ENCODE assay signal across 8 mouse cellular contexts in the genomic region with DNA sequence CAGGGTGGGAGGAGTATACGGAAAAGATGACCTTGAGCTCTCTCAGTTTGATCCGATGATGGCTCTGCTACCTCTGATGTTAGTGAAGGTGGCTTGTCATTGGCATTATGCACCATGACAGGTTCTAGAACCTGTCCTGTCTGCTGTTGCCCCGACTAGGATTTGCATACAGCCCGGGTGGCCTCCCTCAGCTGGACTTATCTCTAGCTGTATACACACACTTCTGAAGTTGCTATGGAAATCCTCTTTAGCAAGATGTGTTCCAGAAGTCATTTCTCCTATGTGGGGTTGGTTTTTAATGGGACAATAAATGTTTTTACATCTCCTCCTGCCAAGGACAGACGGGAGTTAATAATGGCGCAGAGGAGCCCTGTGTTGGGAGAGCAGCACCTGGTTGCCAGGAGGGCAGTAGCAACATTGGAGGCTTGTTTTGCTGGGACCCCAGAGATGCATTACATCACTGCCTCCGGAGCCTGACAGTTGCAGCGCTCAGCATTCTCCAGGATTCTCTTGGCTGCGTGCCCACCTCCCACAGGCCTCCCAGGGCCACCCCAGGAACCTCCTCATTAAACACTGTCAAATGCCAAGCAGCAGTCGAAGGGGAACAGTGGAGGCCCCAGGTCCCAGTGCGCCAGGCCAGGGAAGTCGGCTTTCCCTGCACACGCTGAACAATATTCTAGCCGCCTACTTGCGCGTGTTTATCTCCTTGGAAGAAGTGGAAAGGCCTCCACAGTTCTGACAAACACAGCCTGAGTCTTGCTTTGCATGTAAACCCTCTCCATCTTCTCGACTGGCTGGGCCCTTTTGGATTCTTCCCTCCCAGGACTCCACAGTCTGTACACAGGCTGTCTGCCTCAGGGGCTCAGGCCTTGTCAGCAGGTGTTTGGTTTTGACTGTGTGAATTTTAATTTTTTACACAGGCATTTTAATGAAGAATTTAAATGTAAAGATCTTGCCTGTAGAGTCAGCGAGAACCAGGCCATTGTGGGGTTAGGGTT.
A peak's percentile ranks its signal among the peaks of the same experiment; 100 is the strongest.
DNase-seq lines count a peak whose midpoint lies in the region; ATAC-seq lines count a peak whose summit lies in the region.

No protein-coding gene starts in this region.

- H3K36me3 ChIP-seq in forebrain, embryonic 11.5 days (ENCODE audit: control insufficient read depth, insufficient read depth, low read length): no peaks in the 10 kb centered on the region
- H3K36me3 ChIP-seq in heart, embryonic 16.5 days (ENCODE audit: control insufficient read depth, insufficient read depth): no peaks in the 10 kb centered on the region
- no peaks in the 10 kb centered on the region for H3K36me3 ChIP-seq in limb, embryonic 15.5 days

- WGBS in forebrain, embryonic 11.5 days: 64% methylated on average over 18 of the region's 18 CpGs
- 22% methylated on average over 18 of the region's 18 CpGs for WGBS in heart, embryonic 16.5 days
- 22% methylated on average over 18 of the region's 18 CpGs for WGBS in limb, embryonic 15.5 days

- no peaks in the 10 kb centered on the region for H3K27me3 ChIP-seq in forebrain, embryonic 11.5 days (ENCODE audit: control insufficient read depth, insufficient read depth, low read length)
- no peaks in the 10 kb centered on the region for H3K27me3 ChIP-seq in heart, embryonic 16.5 days (ENCODE audit: control insufficient read depth, insufficient read depth, low read length)
- H3K27me3 ChIP-seq in limb, embryonic 15.5 days: no peaks in the 10 kb centered on the region

- peak overlapping the region; percentile 58 for H3K27ac ChIP-seq in forebrain, embryonic 11.5 days (ENCODE audit: low read depth, low read length)
- peak overlapping the region; percentile 49; the same call in 1 of the 2 replicates for H3K27ac ChIP-seq in heart, embryonic 16.5 days (ENCODE audit: low read length)
- H3K27ac ChIP-seq in limb, embryonic 15.5 days: peak overlapping the region; percentile 39

- peak; percentile 81 for ATAC-seq in forebrain, embryonic 11.5 days (replicated peaks; ENCODE audit: low FRiP score)
- ATAC-seq in heart, embryonic 16.5 days (replicated peaks; ENCODE audit: extremely low read depth, insufficient read depth, low FRiP score): peak; percentile 83
- ATAC-seq in limb, embryonic 15.5 days (ENCODE audit: insufficient number of reproducible peaks, low FRiP score, low TSS enrichment, low read depth): peak; percentile 69
- no peak for ATAC-seq in megakaryocyte-erythroid progenitor cell, adult 5-6 weeks (replicated peaks; ENCODE audit: low FRiP score, low TSS enrichment, poor library complexity, severe bottlenecking)

- no peak overlapping the region for H3K4me2 ChIP-seq in forebrain, embryonic 11.5 days (ENCODE audit: low read depth, low read length, severe bottlenecking)
- no peak overlapping the region for H3K4me2 ChIP-seq in heart, embryonic 16.5 days (ENCODE audit: low read depth, low read length)
- no peak overlapping the region for H3K4me2 ChIP-seq in limb, embryonic 15.5 days

- no peak overlapping the region for H3K9ac ChIP-seq in forebrain, embryonic 11.5 days (ENCODE audit: low read length)
- no peak overlapping the region for H3K9ac ChIP-seq in heart, embryonic 16.5 days (ENCODE audit: low read length)
- no peak overlapping the region for H3K9ac ChIP-seq in limb, embryonic 15.5 days

- no peaks in the 10 kb centered on the region for H3K9me3 ChIP-seq in forebrain, embryonic 11.5 days (ENCODE audit: control insufficient read depth, low read length)
- no peaks in the 10 kb centered on the region for H3K9me3 ChIP-seq in heart, embryonic 16.5 days (replicated peaks; ENCODE audit: control insufficient read depth, low read length)
- no peaks in the 10 kb centered on the region for H3K9me3 ChIP-seq in limb, embryonic 15.5 days

- no peak overlapping the region for H3K4me3 ChIP-seq in forebrain, embryonic 11.5 days (ENCODE audit: low read depth, low read length)
- H3K4me3 ChIP-seq in heart, embryonic 16.5 days (ENCODE audit: low read length): no peak overlapping the region
- no peak overlapping the region for H3K4me3 ChIP-seq in limb, embryonic 15.5 days

- peak; percentile 59 for DNase-seq in embryo, embryonic 11 days
- no peak for DNase-seq in embryo, embryonic 9.5 days (ENCODE audit: extremely low spot score)
- DNase-seq in forebrain, embryonic 11.5 days (ENCODE audit: low spot score): peak; percentile 81
- DNase-seq in kidney, postnatal 10 days: peak; percentile 93
- DNase-seq in ovary, postnatal 36 days (ENCODE audit: low spot score): peak; percentile 80

- no peaks in the 10 kb centered on the region; the same call in 1 of the 2 replicates for H3K4me1 ChIP-seq in forebrain, embryonic 11.5 days (replicated peaks; ENCODE audit: control insufficient read depth, insufficient read depth, low read length)
- peaks cover 11% of the 10 kb centered on the region for H3K4me1 ChIP-seq in heart, embryonic 16.5 days (ENCODE audit: control insufficient read depth, insufficient read depth, low read length)
- peaks cover 14% of the 10 kb centered on the region for H3K4me1 ChIP-seq in limb, embryonic 15.5 days
